Mouse (Mus musculus) splenic B cell, adult 2 months (primary cell): Measurements from ENCODE around the gene Hsd11b1.
A peak's percentile ranks its signal among the peaks of the same experiment; 100 is the strongest.
"Not testable (repeated sequence)": the region's sequence is repeated elsewhere in the genome, so short reads cannot be mapped to it uniquely, and the experiment has no call there.

Source experiments
- DNase-seq: peaks from one replicate; pipeline ENCODE4 v3.0.0-alpha.2; 2011; ENCODE audit warnings: low read depth, low spot score
- H3K27me3 ChIP-seq: 2 replicates; pipeline ENCODE4 v1.6.1; 2012; ENCODE audit warnings: mild to moderate bottlenecking, low read length, moderate library complexity, mixed read lengths; ENCODE audit not compliant: control insufficient read depth, poor library complexity, insufficient read depth, severe bottlenecking
- H3K36me3 ChIP-seq: 2 replicates; pipeline ENCODE4 v1.6.1; 2012; ENCODE audit warnings: mild to moderate bottlenecking, low read length, moderate library complexity, mixed read lengths; ENCODE audit not compliant: control insufficient read depth, poor library complexity, insufficient read depth, severe bottlenecking

The Hsd11b1 gene

GRCm38 (mm10) chr1:193290686-193291085 is 26.8 kb upstream of the Hsd11b1 start:
- no peaks in the 10 kb centered on the region for H3K36me3 ChIP-seq
- no peak for DNase-seq
- no peaks in the 10 kb centered on the region; the same call in 1 of the 2 replicates for H3K27me3 ChIP-seq

DNA sequence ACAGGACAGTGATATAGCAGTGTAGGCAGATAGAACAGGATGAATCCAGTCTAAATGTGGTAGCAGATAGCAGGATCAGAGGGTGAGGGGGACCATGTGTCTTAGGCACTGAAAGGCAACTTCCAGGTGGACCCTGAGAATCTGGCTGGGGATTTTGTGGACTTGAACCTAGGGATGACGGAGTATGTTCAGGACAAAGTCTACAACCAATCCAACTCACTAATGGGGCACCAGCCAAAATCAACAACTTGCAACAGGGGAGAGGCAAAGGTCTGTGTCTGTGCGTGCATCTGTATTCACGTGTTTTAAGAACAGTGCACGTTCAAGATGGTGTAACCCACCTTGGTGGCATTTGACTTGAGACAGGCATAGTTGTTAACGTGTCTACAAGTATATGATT is 26.0 kb upstream of the Hsd11b1 start:
- H3K36me3 ChIP-seq: no peaks in the 10 kb centered on the region
- no peak for DNase-seq

GRCm38 (mm10) chr1:193289076-193289475 is 25.2 kb upstream of the Hsd11b1 start:
- H3K27me3 ChIP-seq: no peaks in the 10 kb centered on the region; the same call in 1 of the 2 replicates
- DNase-seq: no peak
- no peaks in the 10 kb centered on the region for H3K36me3 ChIP-seq

More for the DNA sequence above, 26.0 kb upstream of the Hsd11b1 start:
- no peaks in the 10 kb centered on the region; the same call in 1 of the 2 replicates for H3K27me3 ChIP-seq

DNA sequence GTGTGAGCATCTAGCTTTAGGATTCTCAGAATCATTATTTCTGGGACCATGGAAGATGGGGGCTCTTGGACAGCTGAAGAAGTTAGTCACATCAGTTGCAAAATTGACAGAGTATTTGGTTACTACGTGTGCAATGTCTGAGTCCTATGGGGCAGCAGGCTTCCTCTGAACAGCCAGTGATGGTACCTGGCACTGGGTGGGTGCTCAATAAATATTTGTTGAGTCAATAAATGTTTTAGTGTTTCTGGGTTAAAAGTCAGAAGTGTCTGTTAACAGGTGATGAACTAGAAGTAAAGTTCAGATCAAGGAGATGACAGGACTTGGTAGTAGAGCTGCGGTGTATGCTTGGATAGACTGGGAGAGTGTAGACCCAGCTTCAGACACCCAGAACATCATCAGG is 23.7 kb upstream of the Hsd11b1 start:
- Histone ChIP-seq H3K36me3 (no peaks in the 10 kb centered on the region), H3K27me3 (no peaks in the 10 kb centered on the region; the same call in 1 of the 2 replicates)
- DNase-seq: no peak

DNA sequence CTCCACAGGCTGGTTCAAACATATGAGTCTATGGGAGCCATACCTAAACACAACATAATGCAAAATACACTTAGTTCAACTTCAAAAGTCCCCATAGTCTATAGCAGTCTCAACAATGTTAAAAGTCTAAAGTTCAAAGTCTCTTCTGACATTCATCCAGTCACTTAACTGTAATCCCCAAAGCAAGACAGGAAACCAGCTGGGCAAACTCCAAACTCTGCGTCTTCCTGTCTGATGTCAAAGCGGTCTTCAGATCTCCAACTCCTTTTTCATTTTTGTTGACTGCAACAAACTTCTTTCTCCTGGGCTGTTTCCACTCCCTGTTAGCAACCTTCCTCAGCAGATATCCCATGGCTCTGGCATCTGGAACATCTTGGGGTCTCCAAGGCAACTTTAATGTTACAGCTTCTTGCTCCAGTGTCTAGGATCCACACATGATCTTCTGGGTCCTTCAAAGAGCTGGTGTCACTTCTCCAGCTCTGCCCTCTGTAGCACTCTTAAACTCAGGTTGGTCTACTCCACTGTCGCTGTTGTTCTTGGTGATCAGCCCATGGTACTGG is 22.0 kb upstream of the Hsd11b1 start:
- not testable (repeated sequence) for H3K27me3 ChIP-seq

GRCm38 (mm10) chr1:193284228-193284779 is 20.4 kb upstream of the Hsd11b1 start:
- Histone ChIP-seq H3K27me3 (no peaks in the 10 kb centered on the region), H3K36me3 (no peaks in the 10 kb centered on the region)
- DNase-seq: no peak

More for the DNA sequence above, 22.0 kb upstream of the Hsd11b1 start:
- DNase-seq, H3K36me3 ChIP-seq: not testable (repeated sequence)

- H3K27me3 ChIP-seq: no peaks in the 10 kb centered on the region
- H3K36me3 ChIP-seq: no peaks in the 10 kb centered on the region
- no peak for DNase-seq
Observed at GRCm38 (mm10) chr1:193281344-193281743, 17.5 kb upstream of the Hsd11b1 start.

GRCm38 (mm10) chr1:193279492-193279891 is 15.6 kb upstream of the Hsd11b1 start:
- no peaks in the 10 kb centered on the region for H3K27me3 ChIP-seq
- H3K36me3 ChIP-seq: no peaks in the 10 kb centered on the region
- no peak for DNase-seq

DNA sequence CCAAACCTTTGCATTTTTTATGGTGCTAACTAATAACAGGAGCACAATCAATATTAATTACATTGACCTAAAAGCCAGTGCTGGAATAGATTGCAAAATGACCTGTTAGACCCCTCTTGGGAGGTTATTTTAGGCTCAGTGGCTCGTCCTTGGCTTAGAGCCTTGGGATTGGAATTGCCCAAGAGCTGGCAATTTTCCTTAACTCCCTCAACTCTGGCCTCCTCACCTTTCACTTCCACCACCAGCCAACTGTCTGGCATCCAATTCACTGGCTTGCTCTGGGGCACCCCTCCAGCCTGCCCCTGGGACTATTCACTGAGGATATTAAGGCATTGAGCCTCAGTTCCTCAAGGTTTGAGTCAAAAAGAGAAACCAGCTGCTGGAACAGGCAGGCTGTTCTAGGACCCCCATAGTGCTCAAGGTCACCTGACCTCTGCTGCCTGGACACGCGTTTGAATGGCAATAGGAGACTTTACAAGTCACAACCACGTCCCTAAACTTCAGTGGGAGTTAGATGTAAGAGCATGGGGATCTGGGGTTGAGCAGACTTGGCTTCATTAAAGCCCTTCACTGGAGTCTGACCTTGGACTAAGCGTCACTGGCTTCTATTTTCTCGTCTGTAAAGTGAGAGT is 14.7 kb upstream of the Hsd11b1 start:
- H3K27me3 ChIP-seq: no peaks in the 10 kb centered on the region
- H3K36me3 ChIP-seq: no peaks in the 10 kb centered on the region
- no peak for DNase-seq

- Histone ChIP-seq H3K27me3 (no peaks in the 10 kb centered on the region), H3K36me3 (no peaks in the 10 kb centered on the region)
- DNase-seq: no peak
Observed at GRCm38 (mm10) chr1:193274407-193275071, 10.7 kb upstream of the Hsd11b1 start.

- H3K36me3 ChIP-seq: no peaks in the 10 kb centered on the region
- H3K27me3 ChIP-seq: no peaks in the 10 kb centered on the region
- DNase-seq: peak; percentile 27
Observed at GRCm38 (mm10) chr1:193272916-193273601, 9.2 kb upstream of the Hsd11b1 start, which contains the start of gene G0s2. TSS of gene G0s2 (minus strand) at chr1:193273217.

- DNase-seq: no peak
- Histone ChIP-seq H3K36me3 (no peaks in the 10 kb centered on the region), H3K27me3 (no peaks in the 10 kb centered on the region)
Observed at GRCm38 (mm10) chr1:193272137-193272915, 8.5 kb upstream of the Hsd11b1 start.

GRCm38 (mm10) chr1:193270965-193271763 is 7.3 kb upstream of the Hsd11b1 start:
- DNase-seq: no peak
- Histone ChIP-seq H3K36me3 (no peaks in the 10 kb centered on the region), H3K27me3 (no peaks in the 10 kb centered on the region)
